Mouse (Mus musculus) testis, adult 2 months (tissue): ENCODE data around the gene Tmtc1. TPM values are rescaled to one million over a fixed set of nuclear protein-coding genes. Genes with fewer than 3 reads are reported as not detected.

Experiments used
- H3K27ac ChIP-seq: fragments of 200-500 bp; 2 replicates; pipeline ENCODE4 v1.5.1; 2012; ENCODE audit warnings: low read depth, low read length; ENCODE audit not compliant: control insufficient read depth, insufficient read depth
- H3K27me3 ChIP-seq: fragments of 200-500 bp; 2 replicates; pipeline ENCODE4 v1.6.1; 2012; ENCODE audit warnings: mild to moderate bottlenecking, low read length, moderate library complexity; ENCODE audit not compliant: control insufficient read depth, insufficient read depth
- H3K36me3 ChIP-seq: fragments of 200-500 bp; 2 replicates; pipeline ENCODE4 v1.6.1; 2012; ENCODE audit warnings: mild to moderate bottlenecking, low read length; ENCODE audit not compliant: control insufficient read depth, insufficient read depth
- H3K4me1 ChIP-seq: fragments of 200-500 bp; 2 replicates; pipeline ENCODE4 v1.6.1; 2012; ENCODE audit warnings: low read length; ENCODE audit not compliant: control insufficient read depth, insufficient read depth
- H3K4me3 ChIP-seq: fragments of 200-500 bp; 2 replicates; pipeline ENCODE4 v1.5.1; 2012; ENCODE audit warnings: low read depth, mild to moderate bottlenecking, low read length, moderate library complexity, mixed read lengths; ENCODE audit not compliant: control insufficient read depth
- CTCF ChIP-seq: fragments of 200-500 bp; IDR thresholded peaks from 2 replicates; pipeline ENCODE4 v1.5.1; 2012; ENCODE audit warnings: low read depth, mild to moderate bottlenecking, inconsistent platforms, low read length, moderate library complexity; ENCODE audit not compliant: control insufficient read depth, insufficient read depth, insufficient replicate concordance
- POLR2A ChIP-seq: fragments of 200-500 bp; IDR thresholded peaks from 2 replicates; pipeline ENCODE4 v1.6.1; 2012; ENCODE audit warnings: low read depth, mild to moderate bottlenecking, inconsistent platforms, low read length, moderate library complexity; ENCODE audit not compliant: control insufficient read depth
- polyA plus RNA-seq: library from polyadenylated mRNA; depleted of rRNA; stranded (reverse); fragments of >200 nt; gene quantifications from 2 replicates; pipeline ENCODE4 v1.2.3, GENCODE M21; 2012; rRNA removed

Gene Tmtc1
- polyA plus RNA-seq, 1 experiment, result 3.5 TPM

- Histone ChIP-seq H3K27ac (no peak overlapping the region), H3K4me1 (no peaks in the 10 kb centered on the region), H3K4me3 (no peak overlapping the region), H3K36me3 (peaks cover 4% of the 10 kb centered on the region), H3K27me3 (no peaks in the 10 kb centered on the region)
- TF ChIP-seq CTCF, result no peak
These were observed 250.1 kb downstream of the Tmtc1 start for GRCm38 (mm10) chr6:148193972-148194701.

- H3K36me3 ChIP-seq, result peaks cover 3% of the 10 kb centered on the region
- no peak overlapping the region for H3K4me3 ChIP-seq
- no peaks in the 10 kb centered on the region for H3K4me1 ChIP-seq
- TF ChIP-seq CTCF (no peak), POLR2A (no peak)
- H3K27ac ChIP-seq, result no peak overlapping the region
- no peaks in the 10 kb centered on the region for H3K27me3 ChIP-seq
These were observed 258.5 kb downstream of the Tmtc1 start for GRCm38 (mm10) chr6:148185694-148186093.

Other genes starting within 250 kb of the Tmtc1 start
- gene Ergic2, start 232.0 kb downstream of the Tmtc1 start, polyA plus RNA-seq, result 155 and 208 TPM in 2 replicates